Mouse (Mus musculus): ENCODE data around the gene Steap3. TPM values are rescaled to one million over a fixed set of nuclear protein-coding genes. Genes with fewer than 3 reads are reported as not detected.

The Steap3 gene
- total RNA-seq (2014; rRNA removed) (5.2 and 7.8 TPM in 2 replicates), polyA plus RNA-seq (2015; fragmentation: Nextera tagmentation; extraction: Ambion mirVana) (4.3 and 4.8 TPM in 2 replicates)

GRCm38 (mm10) chr1:120272605-120273004 is at the start of gene Steap3:
TSS of gene Steap3 (minus strand) at chr1:120272705.
- H3K9ac ChIP-seq (replicated peaks; ENCODE audit: low read length), result no peak within 1 kb of the TSS
- TF ChIP-seq CTCF (IDR thresholded peaks at IDR 0.05; ENCODE audit: low read depth), result no peak
- no peak within 1 kb of the TSS for H3K27ac ChIP-seq
- no peak within 1 kb of the TSS for H3K4me2 ChIP-seq (ENCODE audit: low read depth, low read length)
- H3K27me3 ChIP-seq (ENCODE audit: insufficient read depth, low read length), result no peaks in the 10 kb centered on the region
- no peaks in the 10 kb centered on the region for H3K4me1 ChIP-seq (ENCODE audit: insufficient read depth, low read length)
- ATAC-seq (no peak), DNase-seq (ENCODE audit: low spot score) (no peak)
- 94% methylated on average over 5 of the region's 5 CpGs for WGBS
- H3K36me3 ChIP-seq (ENCODE audit: insufficient read depth, low read length), result no peaks in the 10 kb centered on the region
- no peak within 1 kb of the TSS for H3K4me3 ChIP-seq (ENCODE audit: low read length)
- no peaks in the 10 kb centered on the region for H3K9me3 ChIP-seq (ENCODE audit: low read length)

GRCm38 (mm10) chr1:120321270-120322021 is 48.9 kb upstream of the Steap3 start:
- 39% methylated on average over 16 of the region's 16 CpGs for WGBS
- peak; percentile 70 for DNase-seq (ENCODE audit: low spot score)

GRCm38 (mm10) chr1:120305801-120306200 is 33.3 kb upstream of the Steap3 start:
- H3K9ac ChIP-seq (replicated peaks; ENCODE audit: low read length), result no peak overlapping the region
- no peaks in the 10 kb centered on the region for H3K36me3 ChIP-seq (ENCODE audit: insufficient read depth, low read length)
- no peak overlapping the region for H3K4me2 ChIP-seq (ENCODE audit: low read depth, low read length)
- 53% methylated on average over 2 of the region's 2 CpGs for WGBS
- no peaks in the 10 kb centered on the region for H3K4me1 ChIP-seq (ENCODE audit: insufficient read depth, low read length)
- no peaks in the 10 kb centered on the region for H3K27me3 ChIP-seq (ENCODE audit: insufficient read depth, low read length)
- H3K27ac ChIP-seq, result no peak overlapping the region
- no peak for DNase-seq (ENCODE audit: low spot score)
- ATAC-seq, result no peak
- no peak for TF ChIP-seq CTCF (IDR thresholded peaks at IDR 0.05; ENCODE audit: low read depth)
- no peaks in the 10 kb centered on the region for H3K9me3 ChIP-seq (ENCODE audit: low read length)
- H3K4me3 ChIP-seq (ENCODE audit: low read length), result no peak overlapping the region

More at GRCm38 (mm10) chr1:120321270-120322021, 48.9 kb upstream of the Steap3 start:
- H3K27me3 ChIP-seq (ENCODE audit: insufficient read depth, low read length), result no peaks in the 10 kb centered on the region
- peak overlapping the region; percentile 20; the same call in 1 of the 2 replicates for H3K27ac ChIP-seq
- ATAC-seq, result peak; percentile 57
- H3K4me1 ChIP-seq (ENCODE audit: insufficient read depth, low read length), result no peaks in the 10 kb centered on the region
- peak overlapping the region; percentile 27 for H3K4me2 ChIP-seq (ENCODE audit: low read depth, low read length)
- H3K9ac ChIP-seq (replicated peaks; ENCODE audit: low read length), result no peak overlapping the region
- H3K4me3 ChIP-seq (ENCODE audit: low read length), result no peak overlapping the region
- TF ChIP-seq CTCF (IDR thresholded peaks at IDR 0.05; ENCODE audit: low read depth), result no peak
- no peaks in the 10 kb centered on the region for H3K9me3 ChIP-seq (ENCODE audit: low read length)
- H3K36me3 ChIP-seq (ENCODE audit: insufficient read depth, low read length), result no peaks in the 10 kb centered on the region

GRCm38 (mm10) chr1:120296936-120297335 is 24.4 kb upstream of the Steap3 start:
- peak; percentile 15; the same call in 1 of the 2 replicates for TF ChIP-seq CTCF (IDR thresholded peaks at IDR 0.05; ENCODE audit: low read depth)
- no peak overlapping the region for H3K27ac ChIP-seq
- ATAC-seq, result no peak

GRCm38 (mm10) chr1:120293803-120294202 is 21.3 kb upstream of the Steap3 start:
- Histone ChIP-seq H3K36me3 (ENCODE audit: insufficient read depth, low read length) (no peaks in the 10 kb centered on the region), H3K27ac (no peak overlapping the region), H3K9ac (replicated peaks; ENCODE audit: low read length) (no peak overlapping the region), H3K27me3 (ENCODE audit: insufficient read depth, low read length) (no peaks in the 10 kb centered on the region), H3K4me3 (ENCODE audit: low read length) (no peak overlapping the region), H3K4me2 (ENCODE audit: low read depth, low read length) (no peak overlapping the region), H3K4me1 (ENCODE audit: insufficient read depth, low read length) (no peaks in the 10 kb centered on the region), H3K9me3 (ENCODE audit: low read length) (peaks cover 4% of the 10 kb centered on the region; the same call in 1 of the 2 replicates)
- TF ChIP-seq CTCF (IDR thresholded peaks at IDR 0.05; ENCODE audit: low read depth), result no peak
- no peak for ATAC-seq
- no peak for DNase-seq (ENCODE audit: low spot score)
- 83% methylated on average over 1 of the region's 1 CpGs for WGBS

More at GRCm38 (mm10) chr1:120296936-120297335, 24.4 kb upstream of the Steap3 start:
- no peak overlapping the region for H3K4me3 ChIP-seq (ENCODE audit: low read length)
- H3K36me3 ChIP-seq (ENCODE audit: insufficient read depth, low read length), result no peaks in the 10 kb centered on the region
- 94% methylated on average over 2 of the region's 2 CpGs for WGBS
- H3K9me3 ChIP-seq (ENCODE audit: low read length), result peaks cover 4% of the 10 kb centered on the region; the same call in 1 of the 2 replicates
- no peak overlapping the region for H3K9ac ChIP-seq (replicated peaks; ENCODE audit: low read length)
- H3K4me2 ChIP-seq (ENCODE audit: low read depth, low read length), result no peak overlapping the region
- H3K4me1 ChIP-seq (ENCODE audit: insufficient read depth, low read length), result no peaks in the 10 kb centered on the region
- no peaks in the 10 kb centered on the region for H3K27me3 ChIP-seq (ENCODE audit: insufficient read depth, low read length)
- no peak for DNase-seq (ENCODE audit: low spot score)

GRCm38 (mm10) chr1:120291709-120292108 is 19.2 kb upstream of the Steap3 start:
- WGBS, result 89% methylated on average over 3 of the region's 3 CpGs
- no peak overlapping the region for H3K4me2 ChIP-seq (ENCODE audit: low read depth, low read length)
- no peak for TF ChIP-seq CTCF (IDR thresholded peaks at IDR 0.05; ENCODE audit: low read depth)
- H3K9ac ChIP-seq (replicated peaks; ENCODE audit: low read length), result no peak overlapping the region
- peaks cover 4% of the 10 kb centered on the region; the same call in 1 of the 2 replicates for H3K9me3 ChIP-seq (ENCODE audit: low read length)
- no peak overlapping the region for H3K27ac ChIP-seq
- no peaks in the 10 kb centered on the region for H3K4me1 ChIP-seq (ENCODE audit: insufficient read depth, low read length)
- no peaks in the 10 kb centered on the region for H3K27me3 ChIP-seq (ENCODE audit: insufficient read depth, low read length)
- no peaks in the 10 kb centered on the region for H3K36me3 ChIP-seq (ENCODE audit: insufficient read depth, low read length)
- no peak for DNase-seq (ENCODE audit: low spot score)
- no peak for ATAC-seq
- H3K4me3 ChIP-seq (ENCODE audit: low read length), result no peak overlapping the region

- ATAC-seq (no peak), DNase-seq (ENCODE audit: low spot score) (no peak)
- Histone ChIP-seq H3K9ac (replicated peaks; ENCODE audit: low read length) (no peak overlapping the region), H3K27me3 (ENCODE audit: insufficient read depth, low read length) (no peaks in the 10 kb centered on the region), H3K9me3 (ENCODE audit: low read length) (peaks cover 4% of the 10 kb centered on the region; the same call in 1 of the 2 replicates), H3K4me3 (ENCODE audit: low read length) (no peak overlapping the region), H3K27ac (no peak overlapping the region), H3K36me3 (ENCODE audit: insufficient read depth, low read length) (no peaks in the 10 kb centered on the region), H3K4me2 (ENCODE audit: low read depth, low read length) (no peak overlapping the region), H3K4me1 (ENCODE audit: insufficient read depth, low read length) (no peaks in the 10 kb centered on the region)
- WGBS, result 77% methylated on average over 2 of the region's 2 CpGs
- TF ChIP-seq CTCF (IDR thresholded peaks at IDR 0.05; ENCODE audit: low read depth), result no peak
Observed at GRCm38 (mm10) chr1:120289843-120290242, 17.3 kb upstream of the Steap3 start.
